Mouse (Mus musculus) limb, embryonic 12.5 days (tissue): Measurements from ENCODE around the gene Wwox. TPM values are rescaled to one million over a fixed set of nuclear protein-coding genes. Genes with fewer than 3 reads are reported as not detected.

Experiments used
- ATAC-seq: fragments of 200-750 bp; cut with Nextera tagmentation; 2 replicates; pipeline ENCODE4 v1.8.0; 2017; ENCODE audit warnings: low read depth, moderate TSS enrichment; ENCODE audit not compliant: insufficient number of reproducible peaks, insufficient read depth, low FRiP score, low TSS enrichment
- H3K27ac ChIP-seq: fragments of 300-500 bp; sonication (generic); 2 replicates; pipeline ENCODE4 v1.5.1; 2016; ENCODE audit warnings: mild to moderate bottlenecking, moderate library complexity
- H3K27me3 ChIP-seq: fragments of 300-500 bp; sonication (generic); 2 replicates; pipeline ENCODE4 v1.6.1; 2016; ENCODE audit warnings: mild to moderate bottlenecking, moderate library complexity
- H3K36me3 ChIP-seq: fragments of 300-500 bp; sonication (generic); 2 replicates; pipeline ENCODE4 v1.6.1; 2016; ENCODE audit warnings: mild to moderate bottlenecking, moderate library complexity
- H3K4me1 ChIP-seq: fragments of 300-500 bp; sonication (generic); replicated peaks from 2 replicates; pipeline ENCODE4 v1.6.1; 2016
- H3K4me2 ChIP-seq: fragments of 300-500 bp; sonication (generic); 2 replicates; pipeline ENCODE4 v1.6.1; 2016; ENCODE audit warnings: mild to moderate bottlenecking, moderate library complexity
- H3K4me3 ChIP-seq: fragments of 300-500 bp; sonication (generic); replicated peaks from 2 replicates; pipeline ENCODE4 v1.5.1; 2016; ENCODE audit warnings: mild to moderate bottlenecking
- H3K9ac ChIP-seq: fragments of 300-500 bp; sonication (generic); replicated peaks from 2 replicates; pipeline ENCODE4 v1.6.1; 2016; ENCODE audit warnings: mild to moderate bottlenecking, moderate library complexity
- H3K9me3 ChIP-seq: fragments of 300-500 bp; sonication (generic); 2 replicates; pipeline ENCODE4 v1.6.1; 2016; ENCODE audit warnings: mild to moderate bottlenecking, moderate library complexity
- WGBS: fragments of 180-500 bp; shearing (Covaris S2); methylation state at CpG from one replicate; pipeline ENCODE4 v1.1.7; 2016; 5-methylcytosine and 5-hydroxymethylcytosine counted together
- polyA plus RNA-seq: library from polyadenylated mRNA; unstranded; fragments of >200 nt; fragmentation: Nextera tagmentation; extraction: Ambion mirVana; gene quantifications from 2 replicates; pipeline ENCODE4 v1.2.1, GENCODE M21; 2016

Wwox gene
- polyA plus RNA-seq, 1 experiment from 2014 or later, result 10.2 TPM

- H3K4me1 ChIP-seq, result peaks cover 11% of the 10 kb centered on the region
- no peaks in the 10 kb centered on the region for H3K36me3 ChIP-seq
- no peak overlapping the region for H3K9ac ChIP-seq
- H3K27me3 ChIP-seq, result peaks cover 8% of the 10 kb centered on the region; the same call in 1 of the 2 replicates
- peaks cover 10% of the 10 kb centered on the region; the same call in 1 of the 2 replicates for H3K9me3 ChIP-seq
- 25% methylated on average over 12 of the region's 12 CpGs for WGBS
- H3K27ac ChIP-seq, result no peak overlapping the region
- H3K4me2 ChIP-seq, result 0 out of 2 replicates have a peak overlapping the region, but pooled peaks have one; percentile 18
- no peak for ATAC-seq
- H3K4me3 ChIP-seq, result no peak overlapping the region
These were observed 533.6 kb downstream of the Wwox start for GRCm38 (mm10) chr8:114973002-114973461.

GRCm38 (mm10) chr8:114974336-114974950 is 535.0 kb downstream of the Wwox start:
- Histone ChIP-seq H3K4me1 (peaks cover 11% of the 10 kb centered on the region), H3K9me3 (no peaks in the 10 kb centered on the region), H3K4me2 (no peak overlapping the region), H3K36me3 (no peaks in the 10 kb centered on the region), H3K4me3 (no peak overlapping the region), H3K27me3 (peaks cover 8% of the 10 kb centered on the region; the same call in 1 of the 2 replicates), H3K27ac (no peak overlapping the region), H3K9ac (no peak overlapping the region)
- no peak for ATAC-seq
- WGBS, result 85% methylated on average over 5 of the region's 5 CpGs

GRCm38 (mm10) chr8:114977746-114978145 is 538.3 kb downstream of the Wwox start:
- Histone ChIP-seq H3K27me3 (no peaks in the 10 kb centered on the region), H3K27ac (no peak overlapping the region), H3K4me3 (no peak overlapping the region), H3K4me2 (no peak overlapping the region), H3K9ac (no peak overlapping the region), H3K36me3 (no peaks in the 10 kb centered on the region), H3K9me3 (0 out of 2 replicates have a peak, but pooled peaks cover 5% of the 10 kb centered on the region), H3K4me1 (peaks cover 6% of the 10 kb centered on the region)
- no peak for ATAC-seq
- 75% methylated on average over 11 of the region's 11 CpGs for WGBS

- Histone ChIP-seq H3K4me1 (no peaks in the 10 kb centered on the region; the same call in 1 of the 2 replicates), H3K9ac (no peak overlapping the region), H3K4me3 (no peak overlapping the region), H3K9me3 (0 out of 2 replicates have a peak, but pooled peaks cover 5% of the 10 kb centered on the region), H3K4me2 (no peak overlapping the region), H3K36me3 (no peaks in the 10 kb centered on the region), H3K27ac (no peak overlapping the region), H3K27me3 (no peaks in the 10 kb centered on the region; the same call in 1 of the 2 replicates)
- no peak for ATAC-seq
- WGBS, result 82% methylated on average over 15 of the region's 15 CpGs
These were observed 538.9 kb downstream of the Wwox start for GRCm38 (mm10) chr8:114978206-114978960.

- no peak overlapping the region for H3K4me2 ChIP-seq
- peaks cover 5% of the 10 kb centered on the region; the same call in 1 of the 2 replicates for H3K27me3 ChIP-seq
- no peak overlapping the region for H3K9ac ChIP-seq
- H3K4me1 ChIP-seq, result peaks cover 10% of the 10 kb centered on the region
- H3K9me3 ChIP-seq, result 0 out of 2 replicates have a peak, but pooled peaks cover 5% of the 10 kb centered on the region
- ATAC-seq, result no peak
- H3K27ac ChIP-seq, result no peak overlapping the region
- no peak overlapping the region for H3K4me3 ChIP-seq
- no peaks in the 10 kb centered on the region for H3K36me3 ChIP-seq
These were observed 540.2 kb downstream of the Wwox start for GRCm38 (mm10) chr8:114979671-114980070.

GRCm38 (mm10) chr8:114982762-114983161 is 543.3 kb downstream of the Wwox start:
- H3K9me3 ChIP-seq, result 0 out of 2 replicates have a peak, but pooled peaks cover 5% of the 10 kb centered on the region

GRCm38 (mm10) chr8:114984500-114984899 is 545.0 kb downstream of the Wwox start:
- H3K27ac ChIP-seq, result peak overlapping the region; percentile 56; the same call in 1 of the 2 replicates
- 56% methylated on average over 8 of the region's 8 CpGs for WGBS

More at GRCm38 (mm10) chr8:114982762-114983161, 543.3 kb downstream of the Wwox start:
- 93% methylated on average over 11 of the region's 11 CpGs for whole genome bisulfite sequencing
- no peak overlapping the region for H3K9ac ChIP-seq
- H3K4me3 ChIP-seq, result no peak overlapping the region
- H3K36me3 ChIP-seq, result no peaks in the 10 kb centered on the region
- H3K4me2 ChIP-seq, result no peak overlapping the region
- peaks cover 8% of the 10 kb centered on the region; the same call in 1 of the 2 replicates for H3K27me3 ChIP-seq
- peaks cover 10% of the 10 kb centered on the region for H3K4me1 ChIP-seq
- ATAC-seq, result no peak
- H3K27ac ChIP-seq, result no peak overlapping the region

GRCm38 (mm10) chr8:114985996-114986395 is 546.5 kb downstream of the Wwox start:
- no peak overlapping the region for H3K27ac ChIP-seq
- WGBS, result 75% methylated on average over 13 of the region's 13 CpGs
- ATAC-seq, result no peak
- peaks cover 10% of the 10 kb centered on the region for H3K4me1 ChIP-seq
- peaks cover 13% of the 10 kb centered on the region for H3K27me3 ChIP-seq
- no peaks in the 10 kb centered on the region for H3K9me3 ChIP-seq
- H3K4me3 ChIP-seq, result no peak overlapping the region
- no peak overlapping the region for H3K4me2 ChIP-seq
- H3K9ac ChIP-seq, result no peak overlapping the region
- no peaks in the 10 kb centered on the region for H3K36me3 ChIP-seq

More at GRCm38 (mm10) chr8:114984500-114984899, 545.0 kb downstream of the Wwox start:
- Histone ChIP-seq H3K9me3 (0 out of 2 replicates have a peak, but pooled peaks cover 5% of the 10 kb centered on the region), H3K27me3 (peaks cover 11% of the 10 kb centered on the region), H3K4me1 (peaks cover 10% of the 10 kb centered on the region), H3K4me2 (no peak overlapping the region), H3K4me3 (no peak overlapping the region), H3K36me3 (no peaks in the 10 kb centered on the region), H3K9ac (no peak overlapping the region)
- ATAC-seq, result 0 out of 2 replicates have a peak, but pooled peaks have one; percentile 52

GRCm38 (mm10) chr8:114986971-114987370 is 547.5 kb downstream of the Wwox start:
- peaks cover 13% of the 10 kb centered on the region for H3K27me3 ChIP-seq
- H3K4me2 ChIP-seq, result no peak overlapping the region
- no peaks in the 10 kb centered on the region for H3K36me3 ChIP-seq
- H3K9ac ChIP-seq, result no peak overlapping the region
- WGBS, result 81% methylated on average over 10 of the region's 10 CpGs
- H3K4me1 ChIP-seq, result peaks cover 14% of the 10 kb centered on the region
- H3K9me3 ChIP-seq, result no peaks in the 10 kb centered on the region
- no peak overlapping the region for H3K4me3 ChIP-seq
- ATAC-seq, result no peak
- no peak overlapping the region for H3K27ac ChIP-seq

- no peak overlapping the region for H3K4me3 ChIP-seq
- no peaks in the 10 kb centered on the region for H3K36me3 ChIP-seq
- no peak overlapping the region for H3K9ac ChIP-seq
- ATAC-seq, result no peak
- no peak overlapping the region for H3K27ac ChIP-seq
- 0 out of 2 replicates have a peak, but pooled peaks cover 3% of the 10 kb centered on the region for H3K4me1 ChIP-seq
- H3K27me3 ChIP-seq, result peaks cover 8% of the 10 kb centered on the region
- WGBS, result 59% methylated on average over 13 of the region's 13 CpGs
- no peaks in the 10 kb centered on the region for H3K9me3 ChIP-seq
- H3K4me2 ChIP-seq, result no peak overlapping the region
These were observed 551.6 kb downstream of the Wwox start for GRCm38 (mm10) chr8:114990865-114991613.
